Mouse (Mus musculus) activated CD4-positive, CD25-positive, alpha-beta regulatory T cell, adult 4 months (primary cell): Measurements from ENCODE around the gene Atpaf1. TPM values are rescaled to one million over a fixed set of nuclear protein-coding genes. Genes with fewer than 3 reads are reported as not detected.

ENCODE experiments used
- ATAC-seq: one replicate; pipeline ENCODE4 v1.8.0; 2017
- polyA plus RNA-seq, 2 experiments: library from polyadenylated mRNA; unstranded; fragments of 100-300 nt; shearing (Covaris generic); gene quantifications; one replicate each; pipeline ENCODE4 v1.2.1; 2017

Atpaf1 gene
- polyA plus RNA-seq, 2 experiments from 2014 or later: 22.3 to 25.4 TPM

DNA sequence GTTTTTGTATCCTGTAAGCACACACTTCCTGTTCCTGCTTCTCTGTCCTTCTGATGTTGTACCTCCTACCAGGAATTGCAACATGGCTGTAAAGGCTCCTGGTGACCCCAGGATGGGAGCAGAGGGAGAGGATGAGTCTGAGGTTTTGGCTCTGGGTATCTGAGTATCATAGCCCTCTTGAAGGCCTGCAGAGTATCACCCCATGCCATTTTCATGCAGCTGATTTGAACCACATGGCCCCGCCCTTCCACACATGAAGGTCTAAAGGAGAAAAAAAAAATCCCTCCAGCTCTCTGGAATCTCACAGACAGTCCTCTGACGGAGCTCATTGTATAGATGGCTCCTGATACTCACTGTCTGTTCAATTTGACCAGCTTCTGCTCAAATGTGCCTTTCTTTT is 65.5 kb downstream of the Atpaf1 start:
- no peak for ATAC-seq

DNA sequence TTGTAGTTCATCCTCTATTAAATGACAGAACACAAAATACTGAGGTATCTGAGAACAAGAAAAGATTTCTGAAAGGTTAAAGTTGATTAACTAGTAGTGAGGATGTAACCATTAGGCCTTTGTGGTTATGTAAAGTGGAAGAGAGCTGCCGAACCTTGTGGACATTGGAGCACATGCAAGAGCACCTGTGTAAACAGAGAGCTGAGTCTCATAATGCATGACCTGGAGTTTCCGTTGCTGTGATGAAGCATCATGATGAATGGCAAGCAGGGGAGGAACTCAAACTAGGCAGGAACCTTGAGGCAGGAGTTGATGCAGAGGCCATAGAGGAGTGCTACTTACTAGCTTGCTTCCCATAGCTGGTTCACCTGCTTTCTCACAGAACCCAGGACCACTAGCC is 66.0 kb downstream of the Atpaf1 start:
- ATAC-seq: no peak

DNA sequence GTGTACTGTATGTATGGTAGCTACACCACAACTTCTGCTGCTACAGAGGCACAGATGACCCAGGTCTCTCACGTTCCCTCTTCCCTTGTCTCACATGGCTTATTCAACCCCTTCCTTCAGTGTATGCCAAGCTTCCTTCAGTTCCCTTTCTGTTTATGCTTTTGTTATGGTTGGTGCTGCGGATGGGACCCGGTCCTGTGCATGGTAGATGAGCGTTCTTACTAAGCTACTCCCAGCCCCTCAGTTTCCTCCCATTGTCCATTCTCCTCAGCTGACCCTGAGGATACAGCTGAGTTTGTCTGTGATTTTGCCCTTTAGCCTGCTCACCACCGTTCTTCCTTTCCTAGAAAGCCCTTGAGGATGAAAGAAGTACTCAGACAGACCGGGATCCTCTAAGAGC is 67.0 kb downstream of the Atpaf1 start:
- no peak for ATAC-seq

DNA sequence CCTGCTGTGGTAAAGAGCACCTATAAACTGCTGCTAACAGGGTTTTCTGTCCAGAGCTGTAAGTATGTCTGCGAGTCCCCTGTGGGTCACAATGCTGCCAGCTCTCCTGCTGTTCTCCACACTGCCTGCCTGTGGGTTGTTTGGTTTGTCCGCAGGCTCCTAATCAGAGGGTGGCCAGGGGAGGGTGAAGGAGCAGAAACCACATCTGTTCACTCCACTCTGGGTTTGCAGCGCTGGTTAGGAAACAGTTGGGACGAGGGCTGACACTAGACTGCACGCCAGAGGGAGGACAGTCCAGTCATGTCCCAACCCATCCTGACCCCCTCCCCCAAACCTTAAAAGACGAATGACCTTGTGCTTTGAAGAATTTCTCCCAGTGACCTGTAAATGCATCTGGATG is 70.5 kb downstream of the Atpaf1 start:
- ATAC-seq: no peak

DNA sequence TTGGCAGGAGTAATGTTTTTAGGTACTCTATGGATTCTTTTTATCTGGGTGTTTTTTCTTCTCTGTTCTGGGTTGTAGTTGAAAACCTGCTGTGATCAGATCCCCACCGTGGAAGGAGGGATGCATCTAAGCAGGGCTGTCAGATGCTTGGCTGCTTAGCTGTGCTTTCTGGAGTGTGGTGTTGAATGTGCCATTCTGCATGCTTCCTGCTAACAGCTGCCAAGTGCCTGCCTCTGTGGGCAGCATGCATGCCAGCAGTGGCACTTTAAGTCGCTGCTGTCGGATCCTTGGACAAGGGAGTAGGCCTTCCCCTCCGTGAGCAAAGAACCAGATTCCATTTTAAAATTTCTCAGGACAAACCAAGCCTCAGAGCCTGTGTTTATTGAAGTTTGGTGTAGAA is 71.0 kb downstream of the Atpaf1 start:
- no peak for ATAC-seq

DNA sequence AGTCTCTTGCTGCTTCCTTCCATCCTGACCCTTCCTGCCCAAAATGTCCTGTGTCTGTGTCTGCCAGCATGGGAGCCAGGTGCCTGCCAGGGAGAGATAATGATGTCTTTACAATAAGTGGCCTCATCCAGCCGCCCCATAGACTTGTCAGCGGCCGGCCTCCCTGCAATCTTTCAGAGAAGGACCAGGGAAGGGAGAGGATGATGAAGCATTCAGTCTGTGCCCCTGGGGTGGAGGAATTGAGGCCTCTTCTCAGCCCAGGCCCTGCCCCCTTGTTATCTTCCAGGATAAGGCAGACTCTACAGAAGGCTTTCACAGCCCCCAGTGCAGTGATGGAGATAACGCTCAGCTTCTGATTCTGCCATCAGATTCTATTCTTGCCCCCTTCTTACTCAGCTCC is 71.7 kb downstream of the Atpaf1 start:
- ATAC-seq: no peak

DNA sequence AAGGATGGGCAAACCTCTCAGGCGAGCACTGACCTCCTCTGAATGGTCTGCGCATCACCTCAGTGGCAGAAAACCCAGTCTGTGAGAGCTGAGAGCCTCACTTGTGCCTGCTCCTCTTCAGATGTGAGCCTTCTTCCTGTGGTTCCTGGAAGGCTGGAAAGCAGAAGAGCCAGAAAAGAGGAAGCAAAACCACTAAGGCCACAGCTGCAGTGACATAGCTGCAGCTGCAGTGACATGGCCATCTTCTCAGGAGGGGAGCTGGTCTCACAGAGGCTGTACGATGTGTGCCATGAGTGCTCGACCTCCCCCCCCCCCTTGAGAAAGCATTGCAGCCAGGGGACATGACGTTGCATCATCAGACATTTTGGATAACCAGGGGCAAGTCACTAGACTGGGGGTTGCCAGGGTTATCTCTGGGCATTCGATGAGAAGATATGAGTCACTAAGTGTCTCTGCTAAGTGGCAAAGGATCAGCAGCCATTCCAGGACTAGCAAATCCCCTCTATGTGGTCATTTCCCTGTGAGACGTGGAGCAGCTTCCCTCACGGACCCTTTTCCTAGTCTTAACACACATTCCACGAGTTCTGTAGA is 72.8 kb downstream of the Atpaf1 start:
- no peak for ATAC-seq

DNA sequence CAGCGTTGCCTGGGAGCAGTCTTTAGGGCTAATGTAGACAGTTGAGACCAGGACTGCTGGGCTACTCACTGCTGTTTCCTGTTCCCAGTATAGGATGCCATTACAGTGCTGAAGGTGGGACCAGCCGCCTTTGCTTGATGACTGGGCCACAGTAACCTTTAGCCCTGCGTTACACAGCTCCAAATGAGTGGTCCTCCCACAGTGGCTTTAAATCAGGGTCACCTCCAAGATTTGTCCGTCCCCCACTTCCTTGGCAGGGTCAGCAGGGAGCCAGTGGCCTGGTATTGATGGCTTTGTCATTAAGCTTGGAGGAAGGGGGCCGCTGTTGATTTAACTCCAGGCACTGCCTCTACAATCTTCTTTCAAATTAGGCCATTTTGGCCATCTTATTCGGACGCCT is 78.7 kb downstream of the Atpaf1 start:
- no peak for ATAC-seq

DNA sequence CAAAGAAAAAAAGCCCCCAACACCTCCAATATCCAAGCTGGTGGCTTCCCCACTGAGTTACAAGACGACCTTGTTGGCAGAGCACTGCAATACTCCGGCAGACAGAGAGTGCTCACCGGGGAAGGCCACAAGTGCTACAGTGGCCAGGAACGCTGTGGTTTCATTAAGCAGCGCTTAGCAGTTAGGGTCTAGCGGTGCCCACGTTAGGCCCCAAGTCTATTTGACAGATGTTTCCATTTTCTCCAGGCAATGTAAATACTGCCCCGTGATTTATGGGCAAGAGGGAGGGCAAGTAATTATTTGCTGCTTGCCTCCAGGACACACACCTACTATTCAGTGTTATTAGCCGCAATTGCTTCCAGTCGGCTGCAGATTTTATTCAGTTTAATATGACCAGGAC is 79.3 kb downstream of the Atpaf1 start:
- ATAC-seq: no peak

Other genes starting within 250 kb of the Atpaf1 start
- not detected for gene Cyp4a31, start 221.2 kb upstream of the Atpaf1 start, polyA plus RNA-seq
- not detected for gene Cyp4a32, start 183.8 kb upstream of the Atpaf1 start, polyA plus RNA-seq
- gene Cyp4b1, start 137.1 kb upstream of the Atpaf1 start, polyA plus RNA-seq: not detected
- gene Efcab14, start 47.1 kb upstream of the Atpaf1 start, polyA plus RNA-seq: 10 to 100 TPM; 43.4 TPM
- under 1 TPM in 1 of 2 experiments, not detected in 1; 0.92 TPM for gene Tex38, start 3.8 kb upstream of the Atpaf1 start, polyA plus RNA-seq
- 10 to 100 TPM in 1 of 2 experiments, 1 to 10 TPM in 1; 10.0 to 13.4 TPM for gene Mob3c, start 43.3 kb downstream of the Atpaf1 start, polyA plus RNA-seq
- 10 to 100 TPM; 30.7 to 46.8 TPM for gene Mknk1, start 54.4 kb downstream of the Atpaf1 start, polyA plus RNA-seq
- not detected for gene Kncn, start 99.6 kb downstream of the Atpaf1 start, polyA plus RNA-seq
- not detected for gene 6430628N08Rik, start 105.9 kb downstream of the Atpaf1 start, polyA plus RNA-seq
- not detected for gene Dmbx1, start 155.1 kb downstream of the Atpaf1 start, polyA plus RNA-seq
- gene Faah, start 233.1 kb downstream of the Atpaf1 start, polyA plus RNA-seq: 10 to 100 TPM; 35.9 to 43.4 TPM